Mouse (Mus musculus): ENCODE measurements around the gene Axin2.

DNA sequence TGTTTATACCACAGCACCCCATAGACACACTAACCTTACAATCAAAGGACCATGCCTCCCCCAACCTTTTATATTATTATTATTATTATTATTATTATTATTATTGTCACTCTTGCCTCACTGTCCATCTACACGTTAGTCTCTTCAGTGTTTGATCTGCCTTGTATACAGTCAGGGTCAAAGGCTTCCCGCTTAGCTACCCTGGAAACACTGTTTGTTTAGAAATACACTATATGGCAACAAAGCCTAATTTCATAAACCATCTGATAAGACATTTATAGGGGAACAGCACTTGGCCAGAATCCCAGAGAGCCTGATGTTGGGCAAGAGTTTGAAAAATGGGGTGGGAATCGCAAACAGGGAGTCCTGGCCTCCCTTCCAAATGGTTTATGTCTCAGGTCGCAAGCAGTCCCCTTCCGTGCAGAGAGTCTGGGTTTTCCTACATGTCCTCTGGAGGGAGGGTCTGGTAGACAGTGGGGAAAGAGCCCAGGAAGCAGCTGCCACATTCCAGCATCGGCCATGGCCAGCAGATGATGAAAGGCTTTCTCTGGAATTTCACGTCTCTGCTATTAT lies 43.4 kb upstream of the Axin2 start:
- TF ChIP-seq POLR2A (IDR thresholded peaks at IDR 0.05; ENCODE audit: extremely low read depth, insufficient read depth, low read length) (no peak), CTCF (IDR thresholded peaks at IDR 0.05; ENCODE audit: low read depth, low read length) (no peak)
